Mouse (Mus musculus) CH12.LX (cell line): ENCODE measurements around the gene Prrx1. TPM values are rescaled to one million over a fixed set of nuclear protein-coding genes. Genes with fewer than 3 reads are reported as not detected.

Experiments
- DNase-seq: peaks from one replicate; pipeline ENCODE4 v3.0.0-alpha.2; 2013; ENCODE audit errors: extremely low read depth
- H3K27ac ChIP-seq: 2 replicates; pipeline ENCODE4 v1.5.1; 2012; ENCODE audit warnings: low read depth, mild to moderate bottlenecking, control low read depth, moderate library complexity; ENCODE audit not compliant: insufficient read depth
- H3K27me3 ChIP-seq: replicated peaks from 2 replicates; pipeline ENCODE3; 2012; ENCODE audit warnings: inconsistent platforms
- H3K36me3 ChIP-seq, 2 experiments: replicated peaks in 1 of 2; 2 replicates each; pipeline versions ENCODE3 to v1.6.1; 2012; ENCODE audit warnings: inconsistent platforms in 1 of 2, low read length in 1 of 2, mild to moderate bottlenecking in 1 of 2, mixed read lengths in 1 of 2, moderate library complexity in 1 of 2; ENCODE audit not compliant: control insufficient read depth in 1 of 2, insufficient read depth in 1 of 2
- H3K4me1 ChIP-seq, 2 experiments: 2 replicates each; pipeline ENCODE4 v1.6.1; 2012; ENCODE audit warnings: inconsistent platforms in 1 of 2, moderate library complexity in 1 of 2; ENCODE audit not compliant: insufficient read depth in 2 of 2, control insufficient read depth in 1 of 2
- H3K4me2 ChIP-seq: 2 replicates; pipeline ENCODE4 v1.6.1; 2012; ENCODE audit warnings: low read depth, mild to moderate bottlenecking, control low read depth; ENCODE audit not compliant: poor library complexity, insufficient read depth, severe bottlenecking
- H3K4me3 ChIP-seq, 3 experiments: fragments of 150-350 bp in 1 of 3; sonication (generic) in 1 of 3; replicated peaks in 1 of 3; 2 replicates each; pipeline versions ENCODE3 to v1.5.1; 2011 to 2012; ENCODE audit warnings: low read depth in 2 of 3, low read length in 2 of 3, mild to moderate bottlenecking in 2 of 3, moderate library complexity in 2 of 3, control low read depth in 1 of 3, improper control_type of control experiment in 1 of 3, inconsistent platforms in 1 of 3, mixed read lengths in 1 of 3; ENCODE audit not compliant: poor library complexity in 1 of 3
- H3K79me2 ChIP-seq: replicated peaks from 2 replicates; pipeline ENCODE4 v1.6.1; 2012; ENCODE audit warnings: mild to moderate bottlenecking, moderate library complexity; ENCODE audit not compliant: control insufficient read depth, poor library complexity, insufficient read depth, severe bottlenecking; ENCODE audit errors: extremely low read depth
- H3K9ac ChIP-seq: 2 replicates; pipeline ENCODE4 v1.6.1; 2012; ENCODE audit warnings: low read depth, mild to moderate bottlenecking, control low read depth, moderate library complexity; ENCODE audit not compliant: insufficient read depth
- H3K9me3 ChIP-seq: replicated peaks from 2 replicates; pipeline ENCODE3; 2012; ENCODE audit warnings: low read length, inconsistent platforms, mixed read lengths
- BHLHE40 ChIP-seq: IDR thresholded peaks from 2 replicates; pipeline ENCODE4 v1.6.1; 2011; ENCODE audit warnings: mild to moderate bottlenecking, low read depth, low read length, improper control_type of control experiment
- CHD1 ChIP-seq: IDR thresholded peaks from 2 replicates; pipeline ENCODE4 v1.6.1; 2012; ENCODE audit warnings: low read depth, low read length, improper control_type of control experiment, inconsistent platforms
- CHD2 ChIP-seq: IDR thresholded peaks from 2 replicates; pipeline ENCODE4 v1.6.1; 2011; ENCODE audit warnings: low read length, improper control_type of control experiment
- CTCF ChIP-seq, 2 experiments: IDR thresholded peaks in 1 of 2; conservative IDR thresholded peaks in 1 of 2; 2 replicates each; pipeline ENCODE4 v1.5.1; 2011 to 2012; ENCODE audit warnings: low read depth in 2 of 2, low read length in 2 of 2, improper control_type of control experiment in 1 of 2, inconsistent platforms in 1 of 2, mild to moderate bottlenecking in 1 of 2, moderate library complexity in 1 of 2
- E2F4 ChIP-seq: IDR thresholded peaks from 2 replicates; pipeline ENCODE4 v1.6.1; 2011; ENCODE audit warnings: low read depth, low read length, improper control_type of control experiment; ENCODE audit not compliant: insufficient replicate concordance
- ELF1 ChIP-seq: IDR thresholded peaks from 2 replicates; pipeline ENCODE4 v1.6.1; 2014; ENCODE audit warnings: low read depth, mild to moderate bottlenecking, inconsistent platforms, low read length, improper control_type of control experiment
- EP300 ChIP-seq: IDR thresholded peaks from 2 replicates; pipeline ENCODE4 v1.6.1; 2011; ENCODE audit warnings: low read length, improper control_type of control experiment
- ETS1 ChIP-seq: conservative IDR thresholded peaks from 2 replicates; pipeline ENCODE4 v1.6.1; 2012; ENCODE audit warnings: low read depth, mild to moderate bottlenecking, inconsistent platforms, low read length, improper control_type of control experiment, moderate library complexity
- GABPA ChIP-seq: IDR thresholded peaks from 2 replicates; pipeline ENCODE4 v1.6.1; 2012; ENCODE audit warnings: low read depth, low read length, improper control_type of control experiment, inconsistent platforms; ENCODE audit not compliant: insufficient replicate concordance
- HCFC1 ChIP-seq: IDR thresholded peaks from 2 replicates; pipeline ENCODE4 v1.6.1; 2012; ENCODE audit warnings: low read depth, mild to moderate bottlenecking, inconsistent platforms, low read length, improper control_type of control experiment
- IRF4 ChIP-seq: IDR thresholded peaks from 2 replicates; pipeline ENCODE4 v1.6.1; 2014; ENCODE audit warnings: low read depth, mild to moderate bottlenecking, inconsistent platforms, low read length, improper control_type of control experiment
- JUN ChIP-seq: IDR thresholded peaks from 2 replicates; pipeline ENCODE4 v1.6.1; 2011; ENCODE audit warnings: low read depth, mild to moderate bottlenecking, low read length, improper control_type of control experiment, moderate library complexity; ENCODE audit not compliant: insufficient read depth
- JUND ChIP-seq: conservative IDR thresholded peaks from 2 replicates; pipeline ENCODE4 v1.6.1; 2011; ENCODE audit warnings: low read depth, low read length, improper control_type of control experiment
- KAT2A ChIP-seq: IDR thresholded peaks from 2 replicates; pipeline ENCODE4 v1.6.1; 2012; ENCODE audit warnings: low read length, improper control_type of control experiment, inconsistent platforms; ENCODE audit not compliant: insufficient replicate concordance
- MAFK ChIP-seq: IDR thresholded peaks from 2 replicates; pipeline ENCODE4 v1.6.1; 2011; ENCODE audit warnings: low read length, improper control_type of control experiment; ENCODE audit not compliant: insufficient replicate concordance
- MAX ChIP-seq: IDR thresholded peaks from 2 replicates; pipeline ENCODE4 v1.6.1; 2011; ENCODE audit warnings: low read length, improper control_type of control experiment
- MAZ ChIP-seq: IDR thresholded peaks from 2 replicates; pipeline ENCODE4 v1.6.1; 2012; ENCODE audit warnings: low read depth, mild to moderate bottlenecking, inconsistent platforms, low read length, improper control_type of control experiment, moderate library complexity
- MXI1 ChIP-seq: IDR thresholded peaks from 2 replicates; pipeline ENCODE4 v1.6.1; 2011; ENCODE audit warnings: mild to moderate bottlenecking, low read depth, low read length, improper control_type of control experiment
- MYC ChIP-seq: IDR thresholded peaks from 2 replicates; pipeline ENCODE4 v1.6.1; 2011; ENCODE audit warnings: low read depth, mild to moderate bottlenecking, improper control_type of control experiment, low read length
- NELFE ChIP-seq: IDR thresholded peaks from 2 replicates; pipeline ENCODE4 v1.6.1; 2011; ENCODE audit warnings: low read depth, low read length, improper control_type of control experiment
- PAX5 ChIP-seq: IDR thresholded peaks from 2 replicates; pipeline ENCODE4 v1.6.1; 2012; ENCODE audit warnings: low read length, inconsistent platforms, mixed read lengths
- POLR2A ChIP-seq: IDR thresholded peaks from 2 replicates; pipeline ENCODE4 v1.6.1; 2011; ENCODE audit warnings: low read depth, mild to moderate bottlenecking, improper control_type of control experiment, low read length
- POLR2AphosphoS2 ChIP-seq: IDR thresholded peaks from 2 replicates; pipeline ENCODE4 v1.6.1; 2011; ENCODE audit warnings: low read depth, low read length, improper control_type of control experiment
- RCOR1 ChIP-seq: conservative IDR thresholded peaks from 2 replicates; pipeline ENCODE4 v1.6.1; 2012; ENCODE audit warnings: low read depth, mild to moderate bottlenecking, inconsistent platforms, low read length, improper control_type of control experiment
- SIN3A ChIP-seq: IDR thresholded peaks from 2 replicates; pipeline ENCODE4 v1.6.1; 2012; ENCODE audit warnings: low read length, improper control_type of control experiment, inconsistent platforms
- SMC3 ChIP-seq: IDR thresholded peaks from 2 replicates; pipeline ENCODE4 v1.6.1; 2011; ENCODE audit warnings: low read depth, low read length, improper control_type of control experiment
- TBP ChIP-seq: conservative IDR thresholded peaks from 2 replicates; pipeline ENCODE4 v1.6.1; 2011; ENCODE audit warnings: low read depth, low read length, improper control_type of control experiment
- TCF12 ChIP-seq: IDR thresholded peaks from 2 replicates; pipeline ENCODE4 v1.6.1; 2014; ENCODE audit warnings: low read depth, mild to moderate bottlenecking, inconsistent platforms, low read length, improper control_type of control experiment
- UBTF ChIP-seq: IDR thresholded peaks from 2 replicates; pipeline ENCODE4 v1.6.1; 2012; ENCODE audit warnings: low read depth, mild to moderate bottlenecking, inconsistent platforms, low read length, improper control_type of control experiment, moderate library complexity
- USF1 ChIP-seq: IDR thresholded peaks from 2 replicates; pipeline ENCODE4 v1.6.1; 2014; ENCODE audit warnings: low read depth, mild to moderate bottlenecking, inconsistent platforms, low read length, improper control_type of control experiment
- USF2 ChIP-seq: conservative IDR thresholded peaks from 2 replicates; pipeline ENCODE4 v1.6.1; 2011; ENCODE audit warnings: low read depth, low read length, improper control_type of control experiment
- ZC3H11A ChIP-seq: IDR thresholded peaks from 2 replicates; pipeline ENCODE4 v1.6.1; 2012; ENCODE audit warnings: low read depth, mild to moderate bottlenecking, inconsistent platforms, low read length, improper control_type of control experiment
- ZKSCAN1 ChIP-seq: IDR thresholded peaks from 2 replicates; pipeline ENCODE4 v1.6.1; 2012; ENCODE audit warnings: low read depth, inconsistent platforms, low read length, improper control_type of control experiment, borderline replicate concordance
- ZMIZ1 ChIP-seq: IDR thresholded peaks from 2 replicates; pipeline ENCODE4 v1.6.1; 2012; ENCODE audit warnings: low read depth, mild to moderate bottlenecking, inconsistent platforms, low read length, improper control_type of control experiment
- ZNF384 ChIP-seq: IDR thresholded peaks from 2 replicates; pipeline ENCODE4 v1.6.1; 2012; ENCODE audit warnings: low read depth, low read length, improper control_type of control experiment, inconsistent platforms
- dilution Hi-C: fragments of 300-500 bp; cut with MboI; formaldehyde crosslinking; loops from 2 replicates; pipeline ENCODE4 v1.14.3; 2020; ENCODE audit warnings: low sequenced_read_pairs; ENCODE audit not compliant: extremely low pct_unique_long_range_greater_than_20kb, extremely low pct_ligation_motif_present
- in situ Hi-C: fragments of 300-500 bp; cut with MboI; formaldehyde crosslinking; loops from 3 replicates; pipeline ENCODE4 v1.14.3; 2019; ENCODE audit warnings: low sequenced_read_pairs, low pct_ligation_motif_present, low pct_unique_long_range_greater_than_20kb, mixed read lengths
- polyA plus RNA-seq: library from polyadenylated mRNA; unstranded; fragments of >175 nt; gene quantifications from 2 replicates; pipeline ENCODE4 v1.2.1, GENCODE M21; 2012; ENCODE audit warnings: low read depth; ENCODE audit not compliant: insufficient read length
- total RNA-seq, 2 experiments: library from RNA; depleted of rRNA; stranded (reverse); fragments of 300-350 nt in 1 of 2; fragments of >200 nt in 1 of 2; gene quantifications; 2 replicates each; pipeline ENCODE4 v1.2.3; 2012 to 2014

The Prrx1 gene
- total and polyA plus RNA-seq, 3 experiments, result not detected

- dilution Hi-C loops, result no loop called here
- Histone ChIP-seq H3K4me3 (no peak overlapping the region), H3K27ac (no peak overlapping the region), H3K79me2 (no peaks in the 10 kb centered on the region), H3K4me2 (peak overlapping the region; percentile 29), H3K36me3 (no peaks in the 10 kb centered on the region), H3K27me3 (no peaks in the 10 kb centered on the region), H3K9ac (peak overlapping the region; percentile 33), H3K4me1 (peaks cover 7 to 16% of the 10 kb centered on the region in 2 experiments), H3K9me3 (no peaks in the 10 kb centered on the region)
- TF ChIP-seq MAX (no peak), ZMIZ1 (no peak), ZC3H11A (no peak), EP300 (peak; percentile 59), ETS1 (no peak; the same call in none of the 2 replicates), JUN (peak; percentile 47; the same call in 1 of the 2 replicates), TBP (no peak), ZNF384 (no peak), POLR2AphosphoS2 (no peak), ZKSCAN1 (no peak), GABPA (no peak), MXI1 (no peak), CHD2 (no peak), RCOR1 (no peak), CHD1 (0 out of 2 replicates have a peak, but pooled peaks have one; percentile 8), MAFK (0 out of 2 replicates have a peak, but pooled peaks have one; percentile 4), JUND (no peak; the same call in 1 of the 2 replicates), USF1 (no peak), NELFE (no peak), MAZ (no peak), SMC3 (no peak), USF2 (no peak), TCF12 (no peak), POLR2A (no peak), CTCF (conservative IDR thresholded peaks at IDR 0.05 in 1 of 2, IDR thresholded peaks at IDR 0.05 in 1 of 2; ENCODE audit: low read depth in 2 of 2, low read length in 2 of 2) (no peak), PAX5 (no peak), HCFC1 (no peak; the same call in 1 of the 2 replicates), KAT2A (no peak), ELF1 (no peak), IRF4 (peak; percentile 36), UBTF (no peak), E2F4 (no peak), SIN3A (no peak), MYC (no peak), BHLHE40 (peak; percentile 28; the same call in 1 of the 2 replicates)
- in situ Hi-C loops, result no loop called here
- peak; percentile 43 for DNase-seq
Observed at GRCm38 (mm10) chr1:163291925-163292324, 21.6 kb downstream of the Prrx1 start.
